Mouse (Mus musculus) small intestine, adult 2 months (tissue): Measurements from ENCODE around the gene Aurkb.

Experiments used
- CTCF ChIP-seq: fragments of 200-500 bp; IDR thresholded peaks from 2 replicates; pipeline ENCODE4 v1.5.1; 2012; ENCODE audit warnings: low read depth, mild to moderate bottlenecking, control low read depth, inconsistent platforms, low read length, moderate library complexity, mixed read lengths; ENCODE audit not compliant: insufficient replicate concordance, insufficient read length; ENCODE audit errors: extremely low read depth
- POLR2A ChIP-seq: fragments of 200-500 bp; IDR thresholded peaks from 2 replicates; pipeline ENCODE4 v1.6.1; 2012; ENCODE audit warnings: low read depth, mild to moderate bottlenecking, control low read depth, inconsistent platforms, low read length, moderate library complexity

GRCm38 (mm10) chr11:69074776-69075069 lies 29.3 kb downstream of the Aurkb start:
- no peak for TF ChIP-seq POLR2A
- no peak for TF ChIP-seq CTCF
